Mouse (Mus musculus) C2C12 (cell line): Measurements from ENCODE around the gene Rp2. TPM values are rescaled to one million over a fixed set of nuclear protein-coding genes. Genes with fewer than 3 reads are reported as not detected.
"Not testable (repeated sequence)": the region's sequence is repeated elsewhere in the genome, so short reads cannot be mapped to it uniquely, and the experiment has no call there.

Experiments
- H3K27me3 ChIP-seq: one replicate; pipeline ENCODE4 v1.6.1; 2011; ENCODE audit not compliant: control insufficient read depth, insufficient read depth, insufficient read length
- H3K36me3 ChIP-seq: one replicate; pipeline ENCODE4 v1.6.1; 2011; ENCODE audit not compliant: control insufficient read depth, insufficient read depth
- H3K4me3 ChIP-seq: one replicate; pipeline ENCODE4 v1.5.1; 2011; ENCODE audit warnings: mild to moderate bottlenecking, control low read depth; ENCODE audit not compliant: poor library complexity, insufficient read depth, severe bottlenecking
- H3K79me2 ChIP-seq: one replicate; pipeline ENCODE4 v1.6.1; 2011; ENCODE audit not compliant: control insufficient read depth, insufficient read depth
- H3K79me3 ChIP-seq: one replicate; pipeline ENCODE4 v1.6.1; 2011; ENCODE audit warnings: low read depth, control low read depth
- H3ac ChIP-seq: one replicate; pipeline ENCODE3; 2011; ENCODE audit warnings: low read depth; ENCODE audit not compliant: control insufficient read depth, insufficient read length
- CEBPB ChIP-seq: IDR thresholded peaks from one replicate; pipeline ENCODE4 v1.6.1; 2011; ENCODE audit warnings: low read depth, mild to moderate bottlenecking, control low read depth, moderate library complexity
- CTCF ChIP-seq: IDR thresholded peaks from one replicate; pipeline ENCODE4 v1.5.1; 2011; ENCODE audit not compliant: control insufficient read depth, insufficient read depth, insufficient read length
- FOSL1 ChIP-seq: IDR thresholded peaks from one replicate; pipeline ENCODE4 v1.8.0; 2011; ENCODE audit warnings: mild to moderate bottlenecking, low read length; ENCODE audit not compliant: poor library complexity, insufficient read depth, severe bottlenecking
- MAX ChIP-seq: IDR thresholded peaks from one replicate; pipeline ENCODE4 v1.6.1; 2011; ENCODE audit warnings: mild to moderate bottlenecking, control low read depth
- MYOD1 ChIP-seq: IDR thresholded peaks from one replicate; pipeline ENCODE4 v1.6.1; 2011; ENCODE audit warnings: low read depth; ENCODE audit not compliant: control insufficient read depth, insufficient read length
- MYOG ChIP-seq: IDR thresholded peaks from one replicate; pipeline ENCODE4 v1.6.1; 2011; ENCODE audit not compliant: control insufficient read depth, insufficient read length; ENCODE audit errors: extremely low read depth
- USF1 ChIP-seq: IDR thresholded peaks from one replicate; pipeline ENCODE4 v1.6.1; 2011; ENCODE audit warnings: low read depth, mild to moderate bottlenecking, control low read depth, moderate library complexity
- long read RNA-seq, 2 experiments: library from polyadenylated mRNA; unstranded; transcript quantifications; one replicate each; pipeline ENCODE4 v2.0.0; 2019 to 2020
- polyA plus RNA-seq: library from polyadenylated mRNA; unstranded; fragments of >200 nt; fragmentation: generic; extraction: Trizol; gene quantifications from one replicate; pipeline ENCODE4 v1.2.1, GENCODE M21; 2012; ENCODE audit warnings: missing spikeins

Rp2 gene
- 3.3 TPM for polyA plus RNA-seq
- long read RNA-seq, experiment 1, full-length matches to known transcripts = 5 of 8 reads
- long read RNA-seq, experiment 1, partial matches to known transcripts = 0 of 8 reads
- long read RNA-seq, experiment 1, other reads (novel, unspliced or antisense) = 3 of 8 reads
- long read RNA-seq, experiment 2, full-length matches to known transcripts = 87 of 90 reads
- long read RNA-seq, experiment 2, partial matches to known transcripts = 0 of 90 reads
- long read RNA-seq, experiment 2, other reads (novel, unspliced or antisense) = 3 of 90 reads

GRCm38 (mm10) chrX:20364391-20365365 is at the start of gene Rp2:
Gene Rp2 (plus strand): TSS chrX:20364481.
- Histone ChIP-seq H3K79me3 (peaks cover 2% of the 10 kb centered on the region), H3K79me2 (peaks cover 17% of the 10 kb centered on the region), H3K4me3 (peak within 1 kb of the TSS; percentile 42), H3ac (peak within 1 kb of the TSS; percentile 51), H3K27me3 (no peaks in the 10 kb centered on the region), H3K36me3 (no peaks in the 10 kb centered on the region)
- TF ChIP-seq MAX = no peak
- TF ChIP-seq MYOD1 = no peak
- no peak for TF ChIP-seq CEBPB
- no peak for TF ChIP-seq CTCF
- TF ChIP-seq MYOG = no peak
- no peak for TF ChIP-seq USF1
- no peak for TF ChIP-seq FOSL1

GRCm38 (mm10) chrX:20332756-20333155 is 31.5 kb upstream of the Rp2 start:
- Histone ChIP-seq H3ac (no peak overlapping the region), H3K36me3 (no peaks in the 10 kb centered on the region), H3K27me3 (no peaks in the 10 kb centered on the region), H3K4me3 (no peak overlapping the region), H3K79me3 (no peaks in the 10 kb centered on the region), H3K79me2 (no peaks in the 10 kb centered on the region)
- TF ChIP-seq USF1 = no peak
- no peak for TF ChIP-seq MYOG
- TF ChIP-seq FOSL1 = no peak
- TF ChIP-seq CTCF = no peak
- TF ChIP-seq MYOD1 = no peak
- TF ChIP-seq MAX = no peak
- no peak for TF ChIP-seq CEBPB

- Histone ChIP-seq H3ac (no peak overlapping the region), H3K36me3 (no peaks in the 10 kb centered on the region), H3K79me2 (no peaks in the 10 kb centered on the region), H3K27me3 (no peaks in the 10 kb centered on the region), H3K4me3 (no peak overlapping the region), H3K79me3 (no peaks in the 10 kb centered on the region)
- TF ChIP-seq MAX (no peak), USF1 (no peak), CTCF (no peak), FOSL1 (no peak), CEBPB (no peak), MYOD1 (no peak), MYOG (no peak)
These were observed 28.6 kb upstream of the Rp2 start for GRCm38 (mm10) chrX:20335722-20336121.

DNA sequence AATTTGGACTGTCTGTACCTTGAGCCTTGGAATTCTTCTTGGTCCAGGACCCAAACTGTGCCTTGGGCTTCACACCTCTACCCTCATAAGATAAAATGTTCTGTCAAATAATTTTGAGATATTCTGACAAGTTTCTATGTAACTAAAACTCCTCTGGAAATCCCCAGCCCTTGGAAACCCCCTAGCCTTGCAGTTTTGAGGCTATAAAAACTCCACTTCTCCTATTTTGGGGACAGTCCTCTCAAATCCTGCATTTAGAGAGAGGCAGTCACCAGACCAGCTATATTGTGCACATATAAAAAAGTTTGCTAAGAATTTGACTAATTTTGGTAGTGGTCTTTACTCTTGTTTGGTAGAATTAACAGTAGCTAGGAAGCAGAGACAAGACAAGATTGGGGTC is 19.3 kb upstream of the Rp2 start:
- Histone ChIP-seq H3K79me2 (no peaks in the 10 kb centered on the region), H3K4me3 (no peak overlapping the region), H3K79me3 (no peaks in the 10 kb centered on the region), H3K27me3 (no peaks in the 10 kb centered on the region), H3ac (no peak overlapping the region), H3K36me3 (no peaks in the 10 kb centered on the region)
- TF ChIP-seq MYOG = no peak
- no peak for TF ChIP-seq FOSL1
- TF ChIP-seq MYOD1 = no peak
- TF ChIP-seq CEBPB = no peak
- no peak for TF ChIP-seq CTCF
- no peak for TF ChIP-seq USF1
- no peak for TF ChIP-seq MAX

DNA sequence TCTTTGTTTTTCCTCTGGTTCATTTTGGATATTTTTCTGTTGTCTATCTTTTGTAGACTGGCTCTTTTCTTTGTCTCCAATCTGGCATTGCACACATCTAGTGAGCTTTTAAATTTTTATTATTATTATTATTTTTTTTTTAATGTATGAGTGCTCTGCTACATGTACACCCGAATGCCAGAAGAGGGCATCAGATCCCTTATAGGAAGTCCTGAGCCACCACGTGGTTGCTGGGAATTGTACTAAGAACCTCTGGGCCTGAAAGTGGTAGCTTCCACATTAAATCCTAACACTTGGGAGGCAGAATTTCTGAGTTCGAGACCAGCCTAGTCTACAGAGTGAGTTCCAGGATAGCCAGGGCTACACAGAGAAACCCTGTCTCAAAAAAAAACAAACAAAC is 17.9 kb upstream of the Rp2 start:
- H3K27me3 ChIP-seq = no peaks in the 10 kb centered on the region
- TF ChIP-seq MYOG = no peak
- TF ChIP-seq FOSL1 = no peak
- TF ChIP-seq MYOD1 = no peak
- no peak for TF ChIP-seq MAX
- TF ChIP-seq CTCF = no peak
- TF ChIP-seq CEBPB = no peak
- no peak for TF ChIP-seq USF1
- H3K79me2 ChIP-seq = no peaks in the 10 kb centered on the region
- H3K4me3 ChIP-seq = no peak overlapping the region
- no peaks in the 10 kb centered on the region for H3K36me3 ChIP-seq
- H3K79me3 ChIP-seq = no peaks in the 10 kb centered on the region
- no peak overlapping the region for H3ac ChIP-seq

DNA sequence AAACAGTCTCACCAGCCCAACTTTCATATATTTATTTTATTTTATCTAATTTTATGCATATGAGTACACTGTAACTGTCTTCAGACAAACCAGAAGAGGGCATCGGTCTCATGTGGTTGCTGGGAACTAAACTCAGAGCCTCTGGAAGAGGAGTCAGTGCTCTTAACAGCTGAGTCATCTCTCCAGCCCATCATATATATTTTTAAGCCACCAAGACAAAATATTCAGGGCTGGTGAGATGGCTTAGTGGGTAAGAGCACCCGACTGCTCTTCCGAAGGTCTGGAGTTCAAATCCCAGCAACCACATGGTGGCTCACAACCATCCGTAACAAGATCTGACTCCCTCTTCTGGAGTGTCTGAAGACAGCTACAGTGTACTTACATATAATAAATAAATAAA is 14.0 kb upstream of the Rp2 start:
- not testable (repeated sequence) for H3K36me3 ChIP-seq, H3K27me3 ChIP-seq, H3K4me3 ChIP-seq, H3K79me2 ChIP-seq, H3ac ChIP-seq, H3K79me3 ChIP-seq
